ENCODE assay signal across 8 mouse cellular contexts in genomic region chr10:86302761-86303494, GRCm38 (mm10). TPM values are rescaled to one million over a fixed set of nuclear protein-coding genes. Genes with fewer than 3 reads are reported as not detected.
DNase-seq lines count a peak whose midpoint lies in the region; ATAC-seq and TF ChIP-seq lines count a peak whose summit lies in the region.

No protein-coding gene starts in this region.

- peak overlapping the region; percentile 11; the same call in 1 of the 2 replicates for H3K4me3 ChIP-seq in forebrain, postnatal 0 days (ENCODE audit: low read depth, low read length)
- no peak overlapping the region for H3K4me3 ChIP-seq in liver, postnatal 0 days (ENCODE audit: low read depth, low read length)
- H3K4me3 ChIP-seq in olfactory bulb, adult 2 months (ENCODE audit: insufficient read depth, low read depth, low read length) = no peak overlapping the region

- no peaks in the 10 kb centered on the region for H3K9me3 ChIP-seq in forebrain, postnatal 0 days (ENCODE audit: low read length)
- no peaks in the 10 kb centered on the region for H3K9me3 ChIP-seq in liver, postnatal 0 days (ENCODE audit: low read length)

- DNase-seq in ES-CJ7 (ENCODE audit: low read depth, low spot score) = peak; percentile 65
- DNase-seq in cerebellum, adult 11 months = peak; percentile 69
- DNase-seq in forebrain, postnatal 0 days = peak; percentile 80
- peak; percentile 69 for DNase-seq in heart, postnatal 25 days (ENCODE audit: low spot score)
- peak; percentile 62 to 78 for DNase-seq in layer of hippocampus, adult 18-20 months (ENCODE audit: low spot score in 2 of 2)
- DNase-seq in liver, postnatal 0 days = peak; percentile 72
- DNase-seq in urinary bladder, adult 2 months (ENCODE audit: low spot score) = peak; percentile 52

- peaks cover 16% of the 10 kb centered on the region for H3K4me1 ChIP-seq in forebrain, postnatal 0 days (ENCODE audit: insufficient read depth)
- H3K4me1 ChIP-seq in liver, postnatal 0 days (ENCODE audit: insufficient read depth) = peaks cover 16% of the 10 kb centered on the region
- H3K4me1 ChIP-seq in olfactory bulb, adult 2 months (ENCODE audit: control insufficient read depth, insufficient read depth, low read length) = peaks cover 26% of the 10 kb centered on the region

- H3K9ac ChIP-seq in forebrain, postnatal 0 days = 0 out of 2 replicates have a peak overlapping the region, but pooled peaks have one; percentile 15
- no peak overlapping the region; the same call in 1 of the 2 replicates for H3K9ac ChIP-seq in liver, postnatal 0 days (replicated peaks)

- WGBS in forebrain, postnatal 0 days = 6% methylated on average over 8 of the region's 8 CpGs
- 27% methylated on average over 8 of the region's 8 CpGs for WGBS in liver, postnatal 0 days (ENCODE audit: insufficient replicate concordance)
- WGBS in olfactory bulb, adult 2 months = 11% methylated on average over 8 of the region's 8 CpGs

- H3K4me2 ChIP-seq in forebrain, postnatal 0 days (ENCODE audit: low read depth) = peak overlapping the region; percentile 98
- peak overlapping the region; percentile 78; the same call in 1 of the 2 replicates for H3K4me2 ChIP-seq in liver, postnatal 0 days (ENCODE audit: low read depth, low read length)

- no peak for TF ChIP-seq POLR2A in olfactory bulb, adult 2 months (IDR thresholded peaks at IDR 0.05; ENCODE audit: insufficient read depth, low read depth, low read length)

- 0 out of 2 replicates have a peak, but pooled peaks cover 4% of the 10 kb centered on the region for H3K36me3 ChIP-seq in forebrain, postnatal 0 days (ENCODE audit: insufficient read depth)
- no peaks in the 10 kb centered on the region for H3K36me3 ChIP-seq in liver, postnatal 0 days (replicated peaks; ENCODE audit: insufficient read depth, low read length)

- TF ChIP-seq CTCF in forebrain, postnatal 0 days (IDR thresholded peaks at IDR 0.05; ENCODE audit: low read depth) = peak; percentile 81
- peak; percentile 84 for TF ChIP-seq CTCF in liver, postnatal 0 days (IDR thresholded peaks at IDR 0.05; ENCODE audit: low read depth)
- TF ChIP-seq CTCF in olfactory bulb, adult 2 months (IDR thresholded peaks at IDR 0.05; ENCODE audit: insufficient read depth, low read depth, low read length) = peak; percentile 70

- peak; percentile 65 for ATAC-seq in forebrain, postnatal 0 days
- peak; percentile 89 for ATAC-seq in liver, postnatal 0 days

- TF ChIP-seq EP300 in liver, postnatal 0 days (IDR thresholded peaks at IDR 0.05; ENCODE audit: low read depth) = no peak

- H3K27ac ChIP-seq in forebrain, postnatal 0 days (ENCODE audit: low read depth, low read length) = peak overlapping the region; percentile 29; the same call in 1 of the 2 replicates
- no peak overlapping the region for H3K27ac ChIP-seq in liver, postnatal 0 days (ENCODE audit: low read depth)
- no peak overlapping the region for H3K27ac ChIP-seq in olfactory bulb, adult 2 months (ENCODE audit: insufficient read depth, low read depth, low read length)

- intact Hi-C loops in heart, postnatal 25 days (cut with DNase I) = loop anchor here (2.0 kb wide), 1 partner anchor 38 kb away; no protein-coding TSS in a partner anchor

- no peaks in the 10 kb centered on the region for H3K27me3 ChIP-seq in forebrain, postnatal 0 days (ENCODE audit: insufficient read depth, low read length)
- H3K27me3 ChIP-seq in liver, postnatal 0 days (ENCODE audit: insufficient read depth, low read length) = peaks cover 22% of the 10 kb centered on the region

RNA-seq across cellular contexts. Expression of gene Timp3, which starts 2.8 kb away (rescaled TPM):
- 33.5 and 62.9 TPM in 2 replicates for total RNA-seq in forebrain, postnatal 0 days (2014; rRNA removed)
- polyA plus RNA-seq in forebrain, postnatal 0 days (2015; fragmentation: Nextera tagmentation; extraction: Ambion mirVana) = 17.2 and 33.6 TPM in 2 replicates
- total RNA-seq in heart, postnatal 25 days (2021) = 100 to 1,000 TPM; 135 to 205 TPM
- 10 to 100 TPM; 58.1 to 59.9 TPM for total RNA-seq in layer of hippocampus, adult 18-20 months (2021)
- 6.4 and 7.9 TPM in 2 replicates for polyA plus RNA-seq in liver, postnatal 0 days (2015; fragmentation: Nextera tagmentation; extraction: Ambion mirVana)
- 64.3 and 543 TPM in 2 replicates for polyA plus RNA-seq in olfactory bulb, adult 2 months (2012; ENCODE audit: insufficient read depth, insufficient read length, low replicate concordance, missing spikeins)
- 182 and 201 TPM in 2 replicates for polyA plus RNA-seq in urinary bladder, adult 2 months (2012; rRNA removed)
